ENCODE assay signal across 15 mouse cellular contexts in genomic region chr8:61316012-61316767, GRCm38 (mm10).
DNase-seq lines count a peak whose midpoint lies in the region; ATAC-seq lines count a peak whose summit lies in the region.
"Had no signal": no experiment of that assay in that cellular context is flagged by ENCODE, and none has a peak within 500 bp of the region (broad histone marks: within the 10 kb centered on the region; RNA-seq: fewer than 3 reads in every experiment).

No protein-coding gene starts in this region.

- no peaks in the 10 kb centered on the region for H3K36me3 ChIP-seq in forebrain, embryonic 13.5 days (ENCODE audit: poor library complexity, severe bottlenecking)
- no peaks in the 10 kb centered on the region for H3K36me3 ChIP-seq in forebrain, embryonic 16.5 days (ENCODE audit: control insufficient read depth, insufficient read depth)
- no peaks in the 10 kb centered on the region for H3K36me3 ChIP-seq in intestine, embryonic 15.5 days
- H3K36me3 ChIP-seq in intestine, embryonic 16.5 days (ENCODE audit: control insufficient read depth, insufficient read depth, low read length), result no peaks in the 10 kb centered on the region
- H3K36me3 ChIP-seq in megakaryocyte, embryonic 14.5 days (replicated peaks; ENCODE audit: low read length), result no peaks in the 10 kb centered on the region
- H3K36me3 ChIP-seq: limb, embryonic 13.5 days; lung, embryonic 15.5 days had no signal

- H3K9me3 ChIP-seq in forebrain, embryonic 13.5 days (replicated peaks), result no peaks in the 10 kb centered on the region
- H3K9me3 ChIP-seq in forebrain, embryonic 16.5 days (ENCODE audit: control insufficient read depth, low read length), result no peaks in the 10 kb centered on the region
- no peaks in the 10 kb centered on the region for H3K9me3 ChIP-seq in intestine, embryonic 15.5 days
- no peaks in the 10 kb centered on the region for H3K9me3 ChIP-seq in intestine, embryonic 16.5 days (ENCODE audit: control insufficient read depth, low read length)
- peaks cover 12% of the 10 kb centered on the region for H3K9me3 ChIP-seq in megakaryocyte, embryonic 14.5 days
- H3K9me3 ChIP-seq: lung, embryonic 15.5 days had no signal

- H3K9ac ChIP-seq in forebrain, embryonic 13.5 days, result no peak overlapping the region
- H3K9ac ChIP-seq in forebrain, embryonic 16.5 days (replicated peaks; ENCODE audit: low read depth, low read length), result no peak overlapping the region
- H3K9ac ChIP-seq in intestine, embryonic 15.5 days, result no peak overlapping the region
- H3K9ac ChIP-seq in intestine, embryonic 16.5 days (ENCODE audit: low read depth, low read length), result no peak overlapping the region
- H3K9ac ChIP-seq: limb, embryonic 13.5 days; lung, embryonic 15.5 days had no signal

- H3K4me1 ChIP-seq in forebrain, embryonic 13.5 days, result peaks cover 40% of the 10 kb centered on the region
- H3K4me1 ChIP-seq in forebrain, embryonic 16.5 days (replicated peaks; ENCODE audit: control insufficient read depth, insufficient read depth, low read length), result peaks cover 5% of the 10 kb centered on the region
- no peaks in the 10 kb centered on the region for H3K4me1 ChIP-seq in intestine, embryonic 15.5 days (replicated peaks)
- H3K4me1 ChIP-seq in intestine, embryonic 16.5 days (ENCODE audit: control insufficient read depth, insufficient read depth, low read length), result peaks cover 5% of the 10 kb centered on the region; the same call in 1 of the 2 replicates
- peaks cover 34% of the 10 kb centered on the region for H3K4me1 ChIP-seq in megakaryocyte, embryonic 14.5 days

- 0 out of 2 replicates have a peak overlapping the region, but pooled peaks have one; percentile 20 for H3K4me2 ChIP-seq in forebrain, embryonic 13.5 days
- H3K4me2 ChIP-seq in forebrain, embryonic 16.5 days (ENCODE audit: low read length), result no peak overlapping the region
- no peak overlapping the region for H3K4me2 ChIP-seq in intestine, embryonic 15.5 days (replicated peaks)
- no peak overlapping the region for H3K4me2 ChIP-seq in intestine, embryonic 16.5 days (ENCODE audit: low read depth, low read length)
- H3K4me2 ChIP-seq: limb, embryonic 13.5 days; lung, embryonic 15.5 days had no signal

- H3K27me3 ChIP-seq in forebrain, embryonic 13.5 days, result no peaks in the 10 kb centered on the region
- no peaks in the 10 kb centered on the region for H3K27me3 ChIP-seq in forebrain, embryonic 16.5 days (replicated peaks; ENCODE audit: control insufficient read depth, insufficient read depth, low read length)
- no peaks in the 10 kb centered on the region for H3K27me3 ChIP-seq in intestine, embryonic 15.5 days (replicated peaks)
- no peaks in the 10 kb centered on the region for H3K27me3 ChIP-seq in intestine, embryonic 16.5 days (replicated peaks; ENCODE audit: control insufficient read depth, insufficient read depth, low read length)
- H3K27me3 ChIP-seq in megakaryocyte, embryonic 14.5 days (replicated peaks), result no peaks in the 10 kb centered on the region
- H3K27me3 ChIP-seq: limb, embryonic 13.5 days; lung, embryonic 15.5 days had no signal

- no peak; the same call in 1 of the 2 replicates for ATAC-seq in forebrain, embryonic 13.5 days
- no peak for ATAC-seq in forebrain, embryonic 16.5 days
- ATAC-seq in intestine, embryonic 15.5 days, result peak; percentile 38; the same call in 1 of the 2 replicates
- ATAC-seq in intestine, embryonic 16.5 days, result no peak
- ATAC-seq in megakaryocyte, adult 5-6 weeks (ENCODE audit: poor library complexity, severe bottlenecking), result no peak

- no peak overlapping the region for H3K4me3 ChIP-seq in forebrain, embryonic 13.5 days
- H3K4me3 ChIP-seq in forebrain, embryonic 16.5 days (replicated peaks; ENCODE audit: low read length), result no peak overlapping the region
- no peak overlapping the region for H3K4me3 ChIP-seq in intestine, embryonic 15.5 days (replicated peaks)
- no peak overlapping the region for H3K4me3 ChIP-seq in intestine, embryonic 16.5 days (ENCODE audit: low read length)
- peak overlapping the region; percentile 59 for H3K4me3 ChIP-seq in megakaryocyte, embryonic 14.5 days (replicated peaks)
- H3K4me3 ChIP-seq: limb, embryonic 13.5 days; lung, embryonic 15.5 days had no signal

- peak; percentile 64 for DNase-seq in retina, postnatal 1 day
- DNase-seq in adrenal gland, postnatal 4 days (ENCODE audit: low spot score in 2 of 2), result no peak
- DNase-seq: B cell, adult 2 months; gastrocnemius, postnatal 25 days; layer of hippocampus, postnatal 36 days; midbrain, embryonic 14.5 days; thymus, postnatal 14 days had no signal

- WGBS in forebrain, embryonic 13.5 days, result 15% methylated on average over 10 of the region's 10 CpGs
- 15% methylated on average over 10 of the region's 10 CpGs for WGBS in forebrain, embryonic 16.5 days
- 51% methylated on average over 10 of the region's 10 CpGs for WGBS in intestine, embryonic 15.5 days
- WGBS in intestine, embryonic 16.5 days, result 63% methylated on average over 10 of the region's 10 CpGs

- H3K27ac ChIP-seq in forebrain, embryonic 13.5 days, result peak overlapping the region; percentile 72; the same call in 1 of the 2 replicates
- H3K27ac ChIP-seq in forebrain, embryonic 16.5 days (ENCODE audit: low read length), result no peak overlapping the region
- no peak overlapping the region for H3K27ac ChIP-seq in intestine, embryonic 15.5 days
- no peak overlapping the region for H3K27ac ChIP-seq in intestine, embryonic 16.5 days (ENCODE audit: low read length)
- H3K27ac ChIP-seq: limb, embryonic 13.5 days; lung, embryonic 15.5 days had no signal
